Mouse (Mus musculus): Measurements from ENCODE around the gene Amfr. TPM values are rescaled to one million over a fixed set of nuclear protein-coding genes. Genes with fewer than 3 reads are reported as not detected.

The Amfr gene
- total RNA-seq, 1 experiment from 2014 or later = 300 TPM

DNA sequence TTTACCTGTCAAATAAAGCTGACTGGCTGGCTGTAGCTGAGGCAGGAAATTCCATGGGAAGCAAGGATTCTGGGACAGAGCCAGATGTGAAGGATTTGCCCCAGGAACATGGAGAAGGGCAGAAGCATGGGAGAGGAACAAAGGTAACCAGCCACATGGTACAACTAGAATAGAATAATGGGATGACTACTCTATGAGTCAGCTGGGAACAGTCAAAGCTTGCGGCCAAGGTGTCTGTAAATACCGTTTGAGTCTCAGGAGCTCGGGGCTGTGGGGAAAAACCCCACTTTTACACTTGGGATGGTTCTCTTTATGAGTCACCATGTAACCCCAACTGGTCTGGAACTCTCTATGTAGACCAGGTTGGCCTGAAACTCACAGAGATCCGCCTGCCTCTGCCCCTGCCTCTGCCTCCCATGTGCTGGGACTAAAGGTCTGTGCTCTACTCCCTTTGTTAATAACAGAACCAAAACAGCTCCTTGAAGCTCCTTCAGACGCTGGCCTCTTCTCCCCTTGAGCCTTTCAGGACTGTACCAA, 30.9 kb downstream of the Amfr start:
- DNase-seq = no peak

DNA sequence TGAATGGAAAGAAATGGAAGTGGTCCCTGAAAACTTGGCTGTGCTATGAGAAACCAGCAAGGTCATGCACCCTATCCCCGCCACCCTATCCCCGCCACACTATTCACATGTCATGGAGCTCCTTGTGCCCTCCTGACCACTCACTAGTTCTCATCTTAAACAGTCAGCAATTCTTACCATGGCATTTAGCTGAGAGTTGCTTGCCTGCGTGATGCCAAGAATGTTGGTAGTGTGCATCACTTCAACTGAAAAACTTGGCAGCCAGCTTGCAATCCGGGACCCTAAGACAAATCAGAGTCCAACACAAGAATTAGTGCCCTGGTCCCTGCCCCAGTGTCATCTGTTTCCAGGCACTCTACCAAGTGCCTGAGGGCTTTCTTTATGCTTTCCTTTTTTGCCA, 32.5 kb downstream of the Amfr start:
- DNase-seq = no peak

DNA sequence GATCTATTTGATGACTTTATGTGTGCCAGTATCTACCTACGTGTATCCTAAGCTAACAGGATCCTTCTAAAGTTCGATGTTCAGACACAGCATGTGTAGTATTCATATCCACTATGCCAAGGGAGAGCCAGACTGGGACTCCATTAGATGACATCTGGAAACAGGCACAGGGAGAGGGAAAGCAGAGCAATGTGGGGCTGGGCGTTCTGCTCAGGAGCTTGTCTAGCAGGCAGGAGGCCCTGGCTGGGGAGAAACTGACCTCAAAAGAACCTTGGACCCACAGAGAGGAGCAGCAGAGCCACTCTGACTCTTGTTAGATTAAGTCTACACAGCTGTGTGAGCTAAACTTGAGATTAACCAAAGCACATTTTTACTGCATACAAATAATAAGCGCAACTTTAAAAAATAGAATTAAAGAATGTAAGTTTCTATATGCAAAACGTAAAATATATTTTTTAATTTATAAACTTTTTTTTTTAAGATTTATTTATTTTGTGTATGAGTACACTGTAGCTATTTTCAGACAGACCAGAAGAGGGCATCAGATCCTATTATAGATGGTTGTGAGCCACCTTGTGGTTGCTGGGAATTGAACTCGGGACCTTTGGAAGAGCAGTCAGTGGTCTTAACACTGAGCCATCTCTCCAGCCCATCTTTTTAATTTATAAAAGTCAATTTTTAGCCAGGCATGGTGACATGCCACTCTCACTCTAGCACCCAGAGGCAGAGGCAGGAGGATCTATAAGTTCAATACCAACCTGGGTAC, 36.0 kb downstream of the Amfr start:
- DNase-seq = no peak

DNA sequence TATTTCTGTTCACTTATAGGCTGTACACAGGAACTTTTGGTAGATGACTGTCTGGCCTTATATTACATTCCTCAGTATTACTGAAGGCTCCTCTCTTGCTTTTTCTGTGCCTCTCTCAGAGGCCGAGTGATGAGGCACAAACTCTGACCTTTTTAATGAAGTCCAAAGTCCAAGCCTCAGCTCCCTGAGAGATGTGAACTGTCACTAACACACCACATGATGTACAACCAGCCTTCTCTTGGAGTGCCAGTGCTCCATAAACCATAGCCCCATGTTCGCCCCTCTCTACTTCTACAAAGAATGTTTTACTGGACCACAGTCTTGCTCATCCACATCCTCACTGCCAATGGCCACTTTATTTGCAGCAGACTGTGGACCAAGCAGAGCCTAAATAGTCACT, 37.3 kb downstream of the Amfr start:
- no peak for DNase-seq

DNA sequence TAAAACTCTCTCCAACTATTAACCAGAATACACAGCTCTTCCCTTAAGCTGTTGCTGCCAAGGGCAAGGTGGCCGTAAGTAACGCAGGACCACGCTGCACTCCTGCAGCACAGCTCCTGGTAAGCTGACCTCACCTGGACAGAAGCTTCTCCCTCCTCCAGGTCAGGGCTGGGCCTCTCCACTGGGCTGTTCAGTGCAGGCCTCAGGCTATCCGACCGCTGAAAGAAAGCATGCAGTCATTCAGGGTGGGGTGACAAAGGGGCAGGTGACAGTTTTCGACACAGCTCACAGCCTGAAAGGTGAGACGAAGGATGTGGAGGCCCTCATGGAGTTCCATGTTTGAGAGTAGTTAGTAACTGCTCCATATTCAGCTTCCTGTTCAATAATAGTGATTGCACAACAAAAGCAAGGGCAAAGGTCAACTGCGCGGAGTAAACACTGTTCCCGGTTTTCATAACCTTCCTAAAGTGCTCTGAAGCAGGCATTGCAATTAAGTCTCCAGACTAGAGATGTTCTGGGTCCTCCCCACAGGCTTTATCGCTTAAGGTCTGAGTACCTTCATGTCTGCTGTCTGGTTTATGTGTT, 37.9 kb downstream of the Amfr start:
- DNase-seq = no peak

DNA sequence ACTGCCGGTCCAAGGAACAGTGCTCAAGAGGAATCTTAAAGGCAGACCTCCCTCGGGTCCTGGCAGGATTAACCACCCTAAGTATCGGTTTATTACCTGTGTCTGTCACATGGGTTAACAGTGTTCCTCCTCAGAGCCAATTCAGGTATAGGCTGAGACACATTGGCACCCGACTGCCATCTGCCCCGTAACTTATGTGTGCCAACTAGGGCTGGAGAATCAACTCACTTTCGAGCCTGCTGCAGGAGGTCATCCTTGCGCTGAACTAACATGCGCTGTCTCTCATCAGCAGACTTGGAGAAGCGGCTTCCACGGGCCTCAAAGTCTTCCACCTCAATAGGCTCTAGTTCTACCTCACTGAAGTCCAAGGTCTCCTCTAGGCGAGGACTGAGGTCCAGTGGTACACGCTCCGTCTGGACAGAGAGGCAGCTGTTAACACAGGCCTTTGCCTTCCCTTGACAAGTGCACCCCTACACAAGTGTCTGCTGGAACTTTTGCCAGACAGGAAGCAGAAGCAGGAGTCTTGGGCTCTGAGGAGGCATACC, 38.7 kb downstream of the Amfr start:
- DNase-seq = no peak

DNA sequence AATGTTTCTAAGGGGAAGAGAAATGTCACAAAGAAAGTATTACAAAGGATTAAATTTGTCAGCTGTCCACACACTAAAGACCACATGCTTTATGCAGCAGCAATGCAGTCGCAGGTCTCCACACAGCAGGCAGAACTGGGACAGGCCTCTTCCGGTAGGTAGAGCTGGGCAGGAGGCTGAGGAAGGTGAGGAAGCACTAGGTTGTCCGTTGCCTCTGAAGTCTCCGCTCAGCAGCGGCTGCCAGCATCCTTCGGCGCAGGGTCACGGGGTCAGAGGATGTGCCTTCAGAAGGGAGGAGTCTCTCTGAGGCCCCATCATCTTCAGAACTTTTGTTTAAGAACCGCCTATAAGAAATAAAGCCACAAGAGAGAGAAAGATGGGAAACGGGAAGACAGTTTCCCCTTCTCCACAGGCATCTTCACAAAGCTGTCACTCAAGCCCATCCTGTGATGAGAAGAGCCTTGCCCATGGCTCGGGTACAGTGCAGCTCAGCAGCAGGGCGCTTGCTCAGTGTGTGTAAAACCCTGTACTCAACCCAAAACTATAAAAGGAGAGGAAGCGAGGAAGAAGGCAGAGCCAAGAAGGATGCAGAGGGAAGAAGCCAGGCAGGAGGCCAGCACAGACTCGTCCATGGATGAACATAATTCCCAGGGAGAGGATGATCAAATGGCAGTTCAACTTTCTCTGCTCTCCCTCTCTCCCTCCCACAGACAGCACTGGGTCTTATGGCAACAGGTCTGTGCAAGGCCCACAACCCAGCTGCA, 39.5 kb downstream of the Amfr start:
- DNase-seq = no peak

- DNase-seq = no peak
Measured at GRCm38 (mm10) chr8:93972211-93972610, 40.4 kb downstream of the Amfr start.

DNA sequence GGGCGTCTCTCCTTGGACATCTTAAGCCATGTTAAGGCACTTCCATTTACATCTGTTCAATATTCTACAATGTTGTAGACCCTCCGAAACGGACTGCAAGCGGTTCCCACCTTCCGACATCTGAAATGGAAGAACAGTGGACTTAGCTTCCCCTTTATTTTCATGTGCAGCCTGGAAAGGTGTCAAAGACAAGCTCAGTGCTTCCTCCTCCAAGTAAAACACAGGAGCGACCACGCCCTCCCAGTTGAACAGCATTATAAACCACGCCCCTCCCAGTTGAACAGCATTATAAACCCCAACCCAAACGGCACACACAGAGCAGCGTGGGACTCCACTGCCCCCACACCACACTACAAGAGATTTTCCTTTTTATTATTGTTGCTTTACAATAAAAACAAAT, 41.2 kb downstream of the Amfr start:
- no peak for DNase-seq

GRCm38 (mm10) chr8:93969626-93970340, 42.9 kb downstream of the Amfr start:
- no peak for DNase-seq

DNA sequence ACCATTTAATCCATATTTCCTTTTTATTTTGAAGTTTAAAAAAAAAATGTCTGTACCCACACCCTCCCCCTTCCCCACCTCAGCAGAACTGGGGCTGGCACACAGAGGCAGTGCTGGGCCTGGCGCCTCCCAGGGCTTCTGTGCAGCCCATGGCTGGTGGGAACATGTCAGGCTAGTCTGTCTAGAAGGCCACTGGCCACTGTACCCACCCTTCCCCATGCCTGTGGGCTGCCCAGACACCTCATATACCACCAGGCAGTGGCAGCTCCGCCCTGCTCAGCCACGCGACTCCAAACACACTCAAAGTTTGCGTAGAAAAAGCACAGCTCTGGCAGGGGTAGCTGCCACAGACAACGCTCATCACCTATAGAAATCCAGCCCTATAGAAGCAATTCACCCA, 44.3 kb downstream of the Amfr start:
- DNase-seq = no peak

- no peak for DNase-seq
Measured at GRCm38 (mm10) chr8:93960909-93961308, 51.7 kb downstream of the Amfr start.

DNA sequence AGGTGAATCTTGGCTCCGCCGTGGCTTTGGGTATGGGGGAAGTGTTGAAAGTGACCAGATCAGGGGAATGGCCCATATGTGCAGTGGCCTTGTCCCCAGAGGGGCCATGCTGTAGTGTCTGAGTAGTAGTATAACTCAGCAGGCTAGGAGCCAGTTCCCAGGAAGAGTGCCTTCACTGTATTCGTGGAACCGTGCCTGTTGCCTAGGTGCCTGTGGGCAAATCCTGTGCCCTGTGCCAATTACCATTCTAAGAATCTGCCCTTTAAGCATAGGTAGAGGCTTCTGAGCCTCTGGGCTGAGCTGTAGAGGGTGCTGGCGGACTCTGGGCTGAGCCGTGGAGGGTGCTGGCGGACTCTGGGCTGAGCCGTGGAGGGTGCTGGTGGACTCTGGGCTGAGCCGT, 54.2 kb downstream of the Amfr start:
- DNase-seq = no peak

GRCm38 (mm10) chr8:93952511-93952910, 60.1 kb downstream of the Amfr start:
- DNase-seq = no peak

- no peak for DNase-seq
Measured at GRCm38 (mm10) chr8:93950133-93950532, 62.5 kb downstream of the Amfr start.

DNA sequence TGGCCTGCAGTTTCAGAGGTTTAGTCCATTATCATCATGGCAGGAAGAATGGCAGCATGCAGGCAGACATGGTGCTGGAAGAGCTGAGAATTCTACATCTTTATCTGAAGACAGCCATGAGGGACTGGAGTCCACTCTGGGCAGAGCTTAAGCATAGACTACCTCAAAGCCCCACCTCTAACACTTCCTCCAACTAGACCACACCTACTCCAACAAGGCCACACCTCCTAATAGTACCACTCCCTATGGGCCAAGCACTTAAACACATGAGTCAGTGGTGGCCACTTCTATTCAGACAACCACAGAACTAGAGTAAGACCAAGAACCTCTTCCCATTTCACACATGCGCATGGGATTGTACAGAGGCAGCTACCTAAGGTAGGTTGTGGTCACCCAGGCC, 66.2 kb downstream of the Amfr start:
- no peak for DNase-seq

DNA sequence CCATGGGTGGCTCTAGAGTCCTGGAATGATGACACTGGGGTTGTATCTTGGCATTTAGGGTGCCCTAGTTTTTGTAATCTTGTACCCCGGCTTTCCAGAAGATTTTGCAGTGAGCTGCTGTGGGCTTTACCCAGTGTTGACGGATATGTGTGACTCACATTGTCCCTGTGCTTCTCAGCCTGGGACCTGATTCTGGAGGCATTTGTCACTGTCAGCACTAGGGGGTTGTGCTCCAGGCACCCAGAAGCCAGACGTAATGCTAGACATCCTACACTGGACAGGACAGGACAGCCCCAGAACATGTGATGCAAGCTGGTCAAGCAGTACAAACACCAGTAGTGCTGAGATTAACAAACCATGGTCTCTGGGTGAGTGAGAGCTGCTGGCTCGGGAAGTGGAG, 66.9 kb downstream of the Amfr start:
- no peak for DNase-seq

- DNase-seq = no peak
Measured at GRCm38 (mm10) chr8:93941636-93942054, 71.0 kb downstream of the Amfr start.

DNA sequence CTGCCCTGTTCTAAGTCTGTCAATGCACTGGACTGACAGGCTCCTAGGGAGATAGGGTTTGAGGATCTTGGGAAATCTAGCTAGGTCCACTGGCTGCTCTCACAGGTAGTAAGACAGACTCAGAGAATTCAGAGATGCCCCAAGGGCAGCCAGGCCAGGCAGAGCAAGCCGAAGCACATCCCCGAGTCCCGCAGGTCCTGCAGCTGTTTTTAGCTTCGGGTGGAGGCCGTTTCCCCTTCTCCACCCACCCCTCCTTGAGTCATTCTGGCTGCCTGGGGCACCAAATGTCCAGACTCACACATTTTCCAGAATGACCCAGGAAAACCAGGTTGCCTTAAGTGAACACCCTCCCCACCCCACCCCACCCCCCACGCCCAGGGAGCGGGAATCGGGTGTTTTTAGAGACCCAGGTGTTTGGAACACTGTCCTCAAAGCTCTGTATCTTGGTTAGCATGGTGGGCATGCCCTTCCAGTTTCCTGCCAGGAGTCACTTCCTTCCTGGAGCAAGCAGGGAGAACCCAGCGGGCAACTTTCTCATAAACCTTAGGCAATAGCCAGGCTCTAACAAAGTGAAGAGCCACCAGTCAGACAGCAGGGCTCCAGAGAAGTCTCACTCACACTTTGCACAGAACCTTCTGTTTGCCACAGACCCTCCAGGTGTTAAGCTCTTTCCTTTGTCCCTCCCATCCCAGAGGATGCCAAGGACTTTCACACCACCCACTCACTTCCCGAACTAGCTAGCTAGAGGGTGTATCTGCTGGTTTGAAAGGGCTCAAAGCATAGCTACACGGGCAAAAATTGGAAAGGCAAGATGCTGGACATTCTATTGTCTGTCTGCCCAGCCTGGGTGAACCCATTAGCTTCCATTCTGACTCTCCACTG, 71.9 kb downstream of the Amfr start:
- DNase-seq = no peak

- no peak for DNase-seq
Measured at GRCm38 (mm10) chr8:93938193-93938592, 74.4 kb downstream of the Amfr start.

DNA sequence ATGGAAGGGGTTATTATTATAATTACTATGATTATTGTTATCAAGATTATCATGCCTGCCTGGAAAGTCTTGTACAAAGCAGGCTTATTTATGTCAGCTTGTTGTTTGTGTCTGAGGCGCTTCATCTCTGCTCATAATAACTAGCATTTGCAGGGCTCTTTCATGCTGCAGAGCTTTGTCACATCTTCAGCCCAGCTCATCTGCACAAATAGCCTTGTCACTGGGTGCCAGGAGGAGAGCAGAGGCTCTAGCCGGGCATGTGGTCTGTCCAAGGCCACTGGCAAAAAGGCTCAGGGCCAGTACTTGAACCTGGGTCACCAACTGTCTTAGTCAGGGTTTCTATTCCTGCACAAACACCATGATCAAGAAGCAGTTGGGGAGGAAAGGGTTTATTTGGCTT, 79.4 kb downstream of the Amfr start:
- no peak for DNase-seq

Measured in adrenal gland, postnatal 25 days (tissue).